Mouse (Mus musculus) kidney, embryonic 16.5 days (tissue): Measurements from ENCODE around the gene Mex3b. TPM values are rescaled to one million over a fixed set of nuclear protein-coding genes. Genes with fewer than 3 reads are reported as not detected.

ENCODE experiments used
- ATAC-seq: fragments of 200-750 bp; cut with Nextera tagmentation; 2 replicates; pipeline ENCODE4 v1.8.0; 2017; ENCODE audit warnings: moderate TSS enrichment; ENCODE audit not compliant: low FRiP score, low TSS enrichment
- H3K27ac ChIP-seq: fragments of 300-500 bp; sonication (generic); 2 replicates; pipeline ENCODE4 v1.5.1; 2014; ENCODE audit warnings: low read length
- H3K27me3 ChIP-seq: fragments of 300-500 bp; sonication (generic); 2 replicates; pipeline ENCODE4 v1.6.1; 2014; ENCODE audit warnings: low read length, control low read depth, mixed read lengths; ENCODE audit not compliant: insufficient read depth
- H3K36me3 ChIP-seq: fragments of 300-500 bp; sonication (generic); 2 replicates; pipeline ENCODE4 v1.6.1; 2014; ENCODE audit warnings: low read length, control low read depth, mixed read lengths; ENCODE audit not compliant: insufficient read depth
- H3K4me1 ChIP-seq: fragments of 300-500 bp; sonication (generic); 2 replicates; pipeline ENCODE4 v1.6.1; 2014; ENCODE audit warnings: low read length, control low read depth, mixed read lengths; ENCODE audit not compliant: insufficient read depth
- H3K4me2 ChIP-seq: fragments of 300-500 bp; sonication (generic); replicated peaks from 2 replicates; pipeline ENCODE4 v1.6.1; 2014; ENCODE audit warnings: low read depth, low read length
- H3K4me3 ChIP-seq: fragments of 300-500 bp; sonication (generic); 2 replicates; pipeline ENCODE4 v1.5.1; 2014; ENCODE audit warnings: mild to moderate bottlenecking, low read length
- H3K9ac ChIP-seq: fragments of 300-500 bp; sonication (generic); replicated peaks from 2 replicates; pipeline ENCODE4 v1.6.1; 2014; ENCODE audit warnings: low read length
- H3K9me3 ChIP-seq: fragments of 300-500 bp; sonication (generic); 2 replicates; pipeline ENCODE4 v1.6.1; 2016; ENCODE audit warnings: low read length, control low read depth
- WGBS: fragments of 180-500 bp; shearing (Covaris S2); extraction: QIAGEN DNeasy Blood & Tissue Kit; methylation state at CpG from one replicate; pipeline ENCODE4 v1.1.7; 2014; 5-methylcytosine and 5-hydroxymethylcytosine counted together
- polyA plus RNA-seq: library from polyadenylated mRNA; unstranded; fragments of >200 nt; fragmentation: Nextera tagmentation; extraction: Ambion mirVana; gene quantifications from 2 replicates; pipeline ENCODE4 v1.2.1, GENCODE M21; 2015

Gene Mex3b
- 9.9 and 10.5 TPM in 2 replicates for polyA plus RNA-seq

GRCm38 (mm10) chr7:82867271-82868121 is at the start of gene Mex3b:
Mex3b (plus strand) TSS chr7:82867333.
- 0 out of 2 replicates have a peak, but pooled peaks cover 5% of the 10 kb centered on the region for H3K36me3 ChIP-seq
- peak within 1 kb of the TSS; percentile 96 for H3K9ac ChIP-seq
- H3K4me1 ChIP-seq, result peaks cover 27% of the 10 kb centered on the region
- ATAC-seq, result peak; percentile 0; the same call in 1 of the 2 replicates
- H3K9me3 ChIP-seq, result no peaks in the 10 kb centered on the region
- H3K27ac ChIP-seq, result peak within 1 kb of the TSS; percentile 97
- H3K4me2 ChIP-seq, result peak within 1 kb of the TSS; percentile 93
- WGBS, result under 1% methylated on average over 73 of the region's 87 CpGs
- H3K27me3 ChIP-seq, result no peaks in the 10 kb centered on the region
- H3K4me3 ChIP-seq, result peak within 1 kb of the TSS; percentile 92

GRCm38 (mm10) chr7:82819541-82819940 is 47.6 kb upstream of the Mex3b start:
- no peak overlapping the region for H3K27ac ChIP-seq
- H3K4me2 ChIP-seq, result no peak overlapping the region
- H3K4me1 ChIP-seq, result no peaks in the 10 kb centered on the region
- no peaks in the 10 kb centered on the region for H3K9me3 ChIP-seq
- ATAC-seq, result no peak
- no peak overlapping the region for H3K4me3 ChIP-seq
- no peaks in the 10 kb centered on the region for H3K27me3 ChIP-seq
- H3K36me3 ChIP-seq, result no peaks in the 10 kb centered on the region
- 87% methylated on average over 7 of the region's 7 CpGs for WGBS
- no peak overlapping the region for H3K9ac ChIP-seq

GRCm38 (mm10) chr7:82820661-82821060 is 46.5 kb upstream of the Mex3b start:
- H3K4me3 ChIP-seq, result no peak overlapping the region
- no peak overlapping the region for H3K9ac ChIP-seq
- no peaks in the 10 kb centered on the region for H3K36me3 ChIP-seq
- no peaks in the 10 kb centered on the region for H3K27me3 ChIP-seq
- H3K9me3 ChIP-seq, result no peaks in the 10 kb centered on the region
- 68% methylated on average over 4 of the region's 4 CpGs for WGBS
- H3K27ac ChIP-seq, result no peak overlapping the region
- ATAC-seq, result no peak
- no peak overlapping the region for H3K4me2 ChIP-seq
- no peaks in the 10 kb centered on the region for H3K4me1 ChIP-seq

GRCm38 (mm10) chr7:82821501-82821900 is 45.6 kb upstream of the Mex3b start:
- no peak for ATAC-seq
- no peaks in the 10 kb centered on the region for H3K9me3 ChIP-seq
- H3K4me3 ChIP-seq, result no peak overlapping the region
- no peaks in the 10 kb centered on the region for H3K4me1 ChIP-seq
- H3K9ac ChIP-seq, result no peak overlapping the region
- 73% methylated on average over 3 of the region's 3 CpGs for whole genome bisulfite sequencing
- no peak overlapping the region for H3K4me2 ChIP-seq
- H3K36me3 ChIP-seq, result no peaks in the 10 kb centered on the region
- no peaks in the 10 kb centered on the region for H3K27me3 ChIP-seq
- H3K27ac ChIP-seq, result no peak overlapping the region

GRCm38 (mm10) chr7:82822528-82822927 is 44.6 kb upstream of the Mex3b start:
- no peaks in the 10 kb centered on the region for H3K36me3 ChIP-seq
- no peak overlapping the region for H3K9ac ChIP-seq
- no peak overlapping the region for H3K27ac ChIP-seq
- peak; percentile 42; the same call in 1 of the 2 replicates for ATAC-seq
- H3K4me3 ChIP-seq, result no peak overlapping the region
- H3K4me1 ChIP-seq, result no peaks in the 10 kb centered on the region
- H3K4me2 ChIP-seq, result no peak overlapping the region
- 64% methylated on average over 1 of the region's 1 CpGs for WGBS
- no peaks in the 10 kb centered on the region for H3K9me3 ChIP-seq
- no peaks in the 10 kb centered on the region for H3K27me3 ChIP-seq

GRCm38 (mm10) chr7:82828193-82828592 is 38.9 kb upstream of the Mex3b start:
- Histone ChIP-seq H3K9ac (no peak overlapping the region), H3K36me3 (no peaks in the 10 kb centered on the region), H3K27ac (no peak overlapping the region), H3K4me3 (no peak overlapping the region), H3K4me1 (peaks cover 3% of the 10 kb centered on the region; the same call in 1 of the 2 replicates), H3K4me2 (no peak overlapping the region), H3K27me3 (no peaks in the 10 kb centered on the region), H3K9me3 (no peaks in the 10 kb centered on the region)
- ATAC-seq, result no peak
- WGBS, result 54% methylated on average over 2 of the region's 2 CpGs

- Histone ChIP-seq H3K4me2 (no peak overlapping the region), H3K9me3 (no peaks in the 10 kb centered on the region), H3K36me3 (no peaks in the 10 kb centered on the region), H3K27me3 (no peaks in the 10 kb centered on the region), H3K4me1 (peaks cover 3% of the 10 kb centered on the region; the same call in 1 of the 2 replicates), H3K4me3 (no peak overlapping the region), H3K27ac (no peak overlapping the region), H3K9ac (no peak overlapping the region)
- ATAC-seq, result no peak
- 35% methylated on average over 3 of the region's 3 CpGs for WGBS
These were observed 37.6 kb upstream of the Mex3b start for GRCm38 (mm10) chr7:82829516-82829915.

GRCm38 (mm10) chr7:82834471-82834870 is 32.7 kb upstream of the Mex3b start:
- Histone ChIP-seq H3K27me3 (no peaks in the 10 kb centered on the region), H3K4me2 (no peak overlapping the region)
- WGBS, result 80% methylated on average over 4 of the region's 4 CpGs

GRCm38 (mm10) chr7:82838414-82838813 is 28.7 kb upstream of the Mex3b start:
- H3K9me3 ChIP-seq, result no peaks in the 10 kb centered on the region
- H3K9ac ChIP-seq, result no peak overlapping the region
- ATAC-seq, result no peak
- no peak overlapping the region for H3K4me2 ChIP-seq
- H3K27me3 ChIP-seq, result no peaks in the 10 kb centered on the region
- no peaks in the 10 kb centered on the region for H3K36me3 ChIP-seq
- H3K4me1 ChIP-seq, result peaks cover 7% of the 10 kb centered on the region; the same call in 1 of the 2 replicates
- no peak overlapping the region for H3K4me3 ChIP-seq
- 58% methylated on average over 1 of the region's 1 CpGs for WGBS
- H3K27ac ChIP-seq, result no peak overlapping the region

More at GRCm38 (mm10) chr7:82834471-82834870, 32.7 kb upstream of the Mex3b start:
- no peaks in the 10 kb centered on the region for H3K9me3 ChIP-seq
- no peak overlapping the region for H3K9ac ChIP-seq
- H3K27ac ChIP-seq, result no peak overlapping the region
- no peak overlapping the region for H3K4me3 ChIP-seq
- no peak for ATAC-seq
- H3K4me1 ChIP-seq, result peaks cover 7% of the 10 kb centered on the region; the same call in 1 of the 2 replicates
- no peaks in the 10 kb centered on the region for H3K36me3 ChIP-seq
